Mouse (Mus musculus): ENCODE results near the gene Dctn3.
A peak's percentile ranks its signal among the peaks of the same experiment; 100 is the strongest.
"Not testable (repeated sequence)": the region's sequence is repeated elsewhere in the genome, so short reads cannot be mapped to it uniquely, and the experiment has no call there.

Dctn3 gene

GRCm38 (mm10) chr4:41698421-41699016 lies 24.5 kb downstream of the Dctn3 start:
- peak in 1 of 2 experiments; percentile 33 for DNase-seq (ENCODE audit: low spot score in 2 of 2)

GRCm38 (mm10) chr4:41696930-41697841 lies 25.8 kb downstream of the Dctn3 start, which contains the start of gene Cntfr:
Gene Cntfr (minus strand): TSS chr4:41697089.
- peak; percentile 77 to 85 for DNase-seq (ENCODE audit: low spot score in 2 of 2)

GRCm38 (mm10) chr4:41696452-41696851 lies 26.5 kb downstream of the Dctn3 start:
- DNase-seq (ENCODE audit: low spot score in 2 of 2), result not testable (repeated sequence)

GRCm38 (mm10) chr4:41695800-41696199 lies 27.2 kb downstream of the Dctn3 start:
- DNase-seq (ENCODE audit: low spot score in 2 of 2), result not testable (repeated sequence)

- DNase-seq (ENCODE audit: low spot score in 2 of 2), result not testable (repeated sequence)
Observed at GRCm38 (mm10) chr4:41693511-41693910, 29.5 kb downstream of the Dctn3 start.

- not testable (repeated sequence) for DNase-seq (ENCODE audit: low spot score in 2 of 2)
Observed at GRCm38 (mm10) chr4:41690014-41690413, 33.0 kb downstream of the Dctn3 start.

- not testable (repeated sequence) for DNase-seq (ENCODE audit: low spot score in 2 of 2)
Observed at GRCm38 (mm10) chr4:41688562-41688961, 34.4 kb downstream of the Dctn3 start.

- DNase-seq (ENCODE audit: low spot score in 2 of 2), result not testable (repeated sequence)
Observed at GRCm38 (mm10) chr4:41685882-41686492, 37.0 kb downstream of the Dctn3 start.

GRCm38 (mm10) chr4:41684931-41685453 lies 38.0 kb downstream of the Dctn3 start:
- not testable (repeated sequence) for DNase-seq (ENCODE audit: low spot score in 2 of 2)

GRCm38 (mm10) chr4:41684131-41684930 lies 38.6 kb downstream of the Dctn3 start:
- not testable (repeated sequence) for DNase-seq (ENCODE audit: low spot score in 2 of 2)

- DNase-seq (ENCODE audit: low spot score in 2 of 2), result not testable (repeated sequence)
Observed at GRCm38 (mm10) chr4:41683303-41683702, 39.7 kb downstream of the Dctn3 start.

GRCm38 (mm10) chr4:41682789-41683188 lies 40.2 kb downstream of the Dctn3 start:
- DNase-seq (ENCODE audit: low spot score in 2 of 2), result no peak

- no peak for DNase-seq (ENCODE audit: low spot score in 2 of 2)
Observed at GRCm38 (mm10) chr4:41681947-41682346, 41.0 kb downstream of the Dctn3 start.

GRCm38 (mm10) chr4:41681176-41681575 lies 41.8 kb downstream of the Dctn3 start:
- DNase-seq (ENCODE audit: low spot score in 2 of 2), result no peak

- no peak for DNase-seq (ENCODE audit: low spot score in 2 of 2)
Observed at GRCm38 (mm10) chr4:41679291-41679690, 43.7 kb downstream of the Dctn3 start.

- no peak for DNase-seq (ENCODE audit: low spot score in 2 of 2)
Observed at GRCm38 (mm10) chr4:41678863-41679262, 44.1 kb downstream of the Dctn3 start.

GRCm38 (mm10) chr4:41677006-41677629 lies 45.9 kb downstream of the Dctn3 start:
- no peak for DNase-seq (ENCODE audit: low spot score in 2 of 2)

- no peak for DNase-seq (ENCODE audit: low spot score in 2 of 2)
Observed at GRCm38 (mm10) chr4:41676248-41677005, 46.5 kb downstream of the Dctn3 start.

- DNase-seq (ENCODE audit: low spot score in 2 of 2), result no peak
Observed at GRCm38 (mm10) chr4:41673186-41673585, 49.8 kb downstream of the Dctn3 start.

GRCm38 (mm10) chr4:41672522-41672963 lies 50.4 kb downstream of the Dctn3 start:
- DNase-seq (ENCODE audit: low spot score in 2 of 2), result no peak
